Mouse (Mus musculus): Measurements from ENCODE around the gene Gm20388. TPM values are rescaled to one million over a fixed set of nuclear protein-coding genes. Genes with fewer than 3 reads are reported as not detected.

Gm20388 gene
- polyA plus RNA-seq, 1 experiment, result 10.6 TPM

DNA sequence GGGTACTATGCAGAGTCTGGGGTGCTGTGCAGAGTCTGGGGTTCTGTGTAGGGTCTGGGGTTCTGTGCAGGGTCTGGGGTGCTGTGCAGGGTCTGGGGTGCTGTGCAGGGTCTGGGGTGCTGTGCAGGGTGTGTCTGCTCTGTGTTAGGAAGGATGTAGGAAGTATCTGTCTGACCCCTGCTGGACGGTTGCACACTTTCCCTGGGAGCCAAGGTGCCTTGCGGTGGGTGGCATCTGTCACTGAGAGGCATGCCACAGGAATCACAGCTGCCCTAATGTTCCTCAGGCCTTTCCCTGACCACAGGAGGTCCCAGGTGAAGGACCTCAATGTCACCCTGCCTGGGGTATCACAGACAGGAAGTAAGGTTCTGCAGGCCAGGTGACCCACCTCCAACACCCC lies 595.9 kb downstream of the Gm20388 start:
- peak; percentile 61 for TF ChIP-seq CTCF (IDR thresholded peaks at IDR 0.05; ENCODE audit: control insufficient read depth, insufficient read depth, low read length)
- TF ChIP-seq POLR2A (IDR thresholded peaks at IDR 0.05; ENCODE audit: borderline replicate concordance, control insufficient read depth, low read depth, low read length), result no peak
- Histone ChIP-seq H3K4me3 (replicated peaks; ENCODE audit: control insufficient read depth, low read depth, low read length) (no peak overlapping the region), H3K4me1 (ENCODE audit: control insufficient read depth, insufficient read depth, low read length) (no peaks in the 10 kb centered on the region; the same call in 1 of the 2 replicates), H3K27ac (ENCODE audit: control insufficient read depth, insufficient read depth, low read depth, low read length, poor library complexity) (no peak overlapping the region)
- WGBS, result 33% methylated on average over 2 of the region's 2 CpGs

DNA sequence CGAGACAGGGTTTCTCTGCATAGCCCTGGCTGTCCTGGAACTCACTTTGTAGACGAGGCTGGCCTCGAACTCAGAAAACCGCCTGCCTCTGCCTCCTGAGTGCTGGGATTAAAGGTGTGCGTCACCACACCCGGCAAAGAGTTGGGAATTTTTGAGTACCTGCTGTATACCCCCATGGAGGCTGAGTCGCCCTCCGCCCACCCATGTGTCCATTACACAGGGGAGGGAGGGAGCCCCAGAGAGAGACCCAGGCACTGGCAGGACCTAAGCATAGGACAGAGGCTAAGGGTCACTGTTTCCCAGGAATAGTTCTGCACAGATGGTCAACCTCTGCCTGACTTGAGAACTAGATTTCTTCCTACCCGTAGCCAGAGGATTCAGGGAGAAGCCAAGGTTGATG lies 596.6 kb downstream of the Gm20388 start:
- no peak overlapping the region for H3K27ac ChIP-seq (ENCODE audit: control insufficient read depth, insufficient read depth, low read depth, low read length, poor library complexity)
- H3K4me1 ChIP-seq (ENCODE audit: control insufficient read depth, insufficient read depth, low read length), result no peaks in the 10 kb centered on the region; the same call in 1 of the 2 replicates
- no peak for TF ChIP-seq CTCF (IDR thresholded peaks at IDR 0.05; ENCODE audit: control insufficient read depth, insufficient read depth, low read length)
- no peak for TF ChIP-seq POLR2A (IDR thresholded peaks at IDR 0.05; ENCODE audit: borderline replicate concordance, control insufficient read depth, low read depth, low read length)
- WGBS, result 94% methylated on average over 9 of the region's 9 CpGs
- no peak overlapping the region for H3K4me3 ChIP-seq (replicated peaks; ENCODE audit: control insufficient read depth, low read depth, low read length)

DNA sequence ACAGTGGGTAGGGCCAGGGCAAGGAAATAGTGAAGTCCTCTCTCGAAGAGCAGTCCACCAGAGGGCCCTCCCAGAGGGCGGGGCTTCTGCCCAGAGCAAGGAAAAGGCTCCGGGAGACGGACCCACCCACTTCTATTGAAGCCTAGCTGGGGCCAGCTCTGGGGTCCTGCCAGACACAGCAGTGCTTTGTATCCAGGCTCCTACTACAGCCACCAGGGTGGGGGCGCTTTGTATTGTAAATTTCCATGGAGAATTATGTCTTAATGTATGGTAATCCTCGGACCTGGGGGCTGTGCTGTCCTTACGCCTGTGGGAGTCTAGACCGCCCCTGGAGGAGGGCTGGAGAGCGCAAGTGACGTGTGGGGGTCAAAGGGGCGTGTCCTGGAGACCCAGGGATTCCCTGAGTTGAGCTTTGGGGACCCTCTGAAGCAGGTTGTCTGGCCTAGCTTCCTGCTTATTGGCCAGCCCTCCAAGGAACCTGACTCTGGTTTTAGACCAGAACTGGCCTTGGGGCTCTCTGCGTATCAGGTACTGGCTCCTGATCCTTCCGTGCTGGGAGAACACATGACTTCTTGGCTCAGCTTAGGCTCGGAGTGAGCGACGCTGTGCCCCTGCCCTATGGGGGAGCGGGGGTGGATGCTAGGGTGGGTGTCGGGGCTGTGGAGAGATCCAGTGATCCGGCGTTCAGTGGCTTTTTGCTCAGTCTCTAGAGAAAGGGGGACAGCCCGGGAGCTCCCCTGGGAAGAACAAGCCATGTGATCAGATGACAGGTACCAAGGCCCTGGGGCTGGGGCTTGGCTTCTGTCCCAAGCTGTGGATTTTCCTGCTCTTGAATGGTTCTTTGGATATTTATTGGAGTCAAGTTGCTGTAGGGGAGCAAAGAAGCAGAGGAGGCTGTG lies 598.7 kb downstream of the Gm20388 start:
- TF ChIP-seq CTCF (IDR thresholded peaks at IDR 0.05; ENCODE audit: control insufficient read depth, insufficient read depth, low read length) (no peak), POLR2A (IDR thresholded peaks at IDR 0.05; ENCODE audit: borderline replicate concordance, control insufficient read depth, low read depth, low read length) (no peak)
- no peak overlapping the region for H3K4me3 ChIP-seq (replicated peaks; ENCODE audit: control insufficient read depth, low read depth, low read length)
- H3K27ac ChIP-seq (ENCODE audit: control insufficient read depth, insufficient read depth, low read depth, low read length, poor library complexity), result no peak overlapping the region
- H3K4me1 ChIP-seq (ENCODE audit: control insufficient read depth, insufficient read depth, low read length), result no peaks in the 10 kb centered on the region; the same call in 1 of the 2 replicates
- 39% methylated on average over 21 of the region's 21 CpGs for WGBS

DNA sequence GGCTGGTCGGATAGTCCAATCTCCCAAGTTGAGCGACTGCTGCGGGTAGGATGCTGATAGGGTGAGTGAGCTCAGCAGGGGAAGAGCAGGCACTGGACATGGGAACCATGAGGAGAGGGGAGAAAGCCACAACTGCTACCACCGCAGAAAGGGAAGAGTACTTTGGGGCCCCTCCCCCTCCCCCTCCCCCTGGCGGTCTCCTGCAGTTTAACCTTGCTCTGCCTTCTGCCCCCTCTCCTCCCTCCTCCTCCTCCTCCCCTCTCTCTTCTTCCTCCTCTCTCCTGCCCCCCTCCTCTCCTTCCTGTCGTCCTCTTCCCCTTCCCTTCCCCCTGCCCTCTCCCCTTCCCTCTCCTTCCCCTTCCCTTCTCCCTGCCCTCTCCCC lies 599.4 kb downstream of the Gm20388 start:
- TF ChIP-seq POLR2A (IDR thresholded peaks at IDR 0.05; ENCODE audit: borderline replicate concordance, control insufficient read depth, low read depth, low read length), result no peak
- TF ChIP-seq CTCF (IDR thresholded peaks at IDR 0.05; ENCODE audit: control insufficient read depth, insufficient read depth, low read length), result 0 out of 2 replicates have a peak, but pooled peaks have one; percentile 10
- Histone ChIP-seq H3K4me3 (replicated peaks; ENCODE audit: control insufficient read depth, low read depth, low read length) (no peak overlapping the region), H3K27ac (ENCODE audit: control insufficient read depth, insufficient read depth, low read depth, low read length, poor library complexity) (no peak overlapping the region), H3K4me1 (ENCODE audit: control insufficient read depth, insufficient read depth, low read length) (no peaks in the 10 kb centered on the region; the same call in 1 of the 2 replicates)
- WGBS, result 9% methylated on average over 6 of the region's 6 CpGs

DNA sequence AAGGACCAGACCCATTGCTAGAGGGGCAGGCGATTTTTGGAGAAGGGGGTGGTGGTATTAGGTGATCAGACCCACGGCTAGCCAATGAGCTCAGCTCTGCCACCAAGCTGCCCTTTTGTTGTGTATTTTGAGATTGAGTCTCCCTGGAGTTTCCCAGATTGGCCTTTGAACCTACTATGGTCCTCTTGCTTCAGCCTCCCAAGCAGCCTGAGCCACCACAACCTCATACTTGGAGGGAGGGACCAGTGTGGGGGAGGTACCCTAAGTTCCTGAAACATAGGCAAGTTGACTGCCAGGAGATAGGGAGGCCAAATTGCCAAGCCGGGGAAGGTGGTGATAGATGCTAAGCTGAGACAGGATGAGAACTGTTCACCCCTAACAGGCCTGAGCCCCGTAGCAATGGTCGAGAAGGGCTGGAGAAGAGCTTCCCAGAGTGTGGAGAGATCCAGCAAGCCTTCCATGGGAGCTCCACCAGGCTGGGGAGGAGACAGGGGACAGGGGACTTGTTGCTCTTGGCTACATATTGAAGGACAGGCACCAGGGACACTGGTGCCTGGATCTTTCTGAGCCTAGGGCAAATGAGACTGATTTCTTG lies 600.3 kb downstream of the Gm20388 start:
- Histone ChIP-seq H3K27ac (ENCODE audit: control insufficient read depth, insufficient read depth, low read depth, low read length, poor library complexity) (no peak overlapping the region; the same call in 1 of the 2 replicates), H3K4me1 (ENCODE audit: control insufficient read depth, insufficient read depth, low read length) (no peaks in the 10 kb centered on the region; the same call in 1 of the 2 replicates), H3K4me3 (replicated peaks; ENCODE audit: control insufficient read depth, low read depth, low read length) (no peak overlapping the region)
- WGBS, result 44% methylated on average over 5 of the region's 5 CpGs
- TF ChIP-seq POLR2A (IDR thresholded peaks at IDR 0.05; ENCODE audit: borderline replicate concordance, control insufficient read depth, low read depth, low read length), result no peak
- no peak for TF ChIP-seq CTCF (IDR thresholded peaks at IDR 0.05; ENCODE audit: control insufficient read depth, insufficient read depth, low read length)

DNA sequence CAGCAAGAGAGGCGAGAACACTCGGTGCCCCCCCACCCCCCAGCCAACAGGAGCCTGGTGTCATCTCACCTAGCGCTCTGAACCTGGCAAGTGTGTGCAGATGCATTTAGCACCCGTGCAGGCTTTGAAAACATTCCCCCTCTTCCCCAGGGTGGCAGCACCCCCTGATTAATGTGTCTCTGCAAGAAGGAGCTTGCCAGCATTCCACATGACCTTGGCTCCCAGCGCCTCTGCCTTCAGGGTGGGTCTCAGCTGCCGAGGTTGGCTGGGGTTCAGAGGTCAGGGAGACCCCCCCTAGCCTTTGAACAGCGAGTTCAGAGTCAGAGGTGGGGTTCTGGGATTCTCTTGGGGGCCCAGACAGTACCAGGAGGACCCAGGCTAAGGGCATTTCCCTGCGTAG lies 601.1 kb downstream of the Gm20388 start:
- Histone ChIP-seq H3K4me1 (ENCODE audit: control insufficient read depth, insufficient read depth, low read length) (no peaks in the 10 kb centered on the region; the same call in 1 of the 2 replicates), H3K4me3 (replicated peaks; ENCODE audit: control insufficient read depth, low read depth, low read length) (no peak overlapping the region), H3K27ac (ENCODE audit: control insufficient read depth, insufficient read depth, low read depth, low read length, poor library complexity) (no peak overlapping the region)
- no peak for TF ChIP-seq POLR2A (IDR thresholded peaks at IDR 0.05; ENCODE audit: borderline replicate concordance, control insufficient read depth, low read depth, low read length)
- no peak for TF ChIP-seq CTCF (IDR thresholded peaks at IDR 0.05; ENCODE audit: control insufficient read depth, insufficient read depth, low read length)
- 82% methylated on average over 8 of the region's 8 CpGs for WGBS

DNA sequence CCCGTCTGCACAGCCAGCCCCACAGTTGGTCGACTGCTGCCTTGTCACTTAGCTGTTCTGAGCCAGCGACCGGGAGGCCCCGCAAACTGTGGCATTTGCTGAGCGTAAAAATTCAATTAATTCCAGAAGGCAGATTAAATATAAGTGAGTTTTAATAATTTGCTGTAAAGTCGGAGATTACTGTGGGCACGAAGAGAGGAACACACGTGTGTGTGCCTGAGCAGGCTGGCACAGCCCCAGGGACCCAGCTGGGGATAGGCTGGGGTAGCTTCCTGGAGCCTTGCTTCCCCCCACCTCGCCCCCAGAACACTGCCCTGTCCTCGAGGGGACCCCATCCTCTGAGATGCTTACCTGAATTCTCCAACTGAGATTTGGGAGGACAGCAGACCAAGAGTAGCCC lies 601.7 kb downstream of the Gm20388 start:
- WGBS, result 69% methylated on average over 11 of the region's 11 CpGs
- TF ChIP-seq CTCF (IDR thresholded peaks at IDR 0.05; ENCODE audit: control insufficient read depth, insufficient read depth, low read length), result no peak
- TF ChIP-seq POLR2A (IDR thresholded peaks at IDR 0.05; ENCODE audit: borderline replicate concordance, control insufficient read depth, low read depth, low read length), result no peak
- Histone ChIP-seq H3K4me3 (replicated peaks; ENCODE audit: control insufficient read depth, low read depth, low read length) (no peak overlapping the region), H3K4me1 (ENCODE audit: control insufficient read depth, insufficient read depth, low read length) (no peaks in the 10 kb centered on the region; the same call in 1 of the 2 replicates), H3K27ac (ENCODE audit: control insufficient read depth, insufficient read depth, low read depth, low read length, poor library complexity) (no peak overlapping the region)

DNA sequence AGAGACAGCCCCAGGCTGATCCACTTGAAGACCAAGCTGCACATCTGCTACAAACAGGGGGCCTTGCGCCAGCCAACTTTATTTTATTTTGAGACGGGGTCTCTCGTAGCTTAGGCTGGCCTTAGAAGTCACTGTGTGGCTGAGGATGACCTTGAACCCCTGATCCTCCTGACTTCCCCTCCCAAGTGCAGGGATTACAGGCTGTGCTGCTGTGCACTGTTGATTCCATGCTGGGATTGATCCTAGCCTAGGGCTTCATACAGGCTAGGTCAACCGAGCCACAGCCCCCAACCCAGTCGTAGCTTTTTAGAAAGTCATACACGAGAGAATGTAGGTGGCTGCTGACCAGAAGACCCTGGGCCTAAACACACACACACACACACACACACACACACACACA lies 602.5 kb downstream of the Gm20388 start:
- TF ChIP-seq POLR2A (IDR thresholded peaks at IDR 0.05; ENCODE audit: borderline replicate concordance, control insufficient read depth, low read depth, low read length), result no peak
- no peak for TF ChIP-seq CTCF (IDR thresholded peaks at IDR 0.05; ENCODE audit: control insufficient read depth, insufficient read depth, low read length)
- Histone ChIP-seq H3K4me3 (replicated peaks; ENCODE audit: control insufficient read depth, low read depth, low read length) (no peak overlapping the region), H3K27ac (ENCODE audit: control insufficient read depth, insufficient read depth, low read depth, low read length, poor library complexity) (no peak overlapping the region), H3K4me1 (ENCODE audit: control insufficient read depth, insufficient read depth, low read length) (no peaks in the 10 kb centered on the region; the same call in 1 of the 2 replicates)
- 85% methylated on average over 6 of the region's 6 CpGs for WGBS

Measured in bone marrow, adult 2 months (tissue).